Mouse (Mus musculus): ENCODE data around the gene Ppl.

- TF ChIP-seq CTCF (IDR thresholded peaks at IDR 0.05; ENCODE audit: low read depth) (peak; percentile 26; the same call in 1 of the 2 replicates), EP300 (IDR thresholded peaks at IDR 0.05; ENCODE audit: low read depth) (no peak)
Measured at GRCm38 (mm10) chr16:5050251-5051110, 81.7 kb downstream of the Ppl start.

Data from liver, postnatal 0 days (tissue).